Comparison of ENCODE assay signal across 22 mouse cellular contexts in the genomic region with DNA sequence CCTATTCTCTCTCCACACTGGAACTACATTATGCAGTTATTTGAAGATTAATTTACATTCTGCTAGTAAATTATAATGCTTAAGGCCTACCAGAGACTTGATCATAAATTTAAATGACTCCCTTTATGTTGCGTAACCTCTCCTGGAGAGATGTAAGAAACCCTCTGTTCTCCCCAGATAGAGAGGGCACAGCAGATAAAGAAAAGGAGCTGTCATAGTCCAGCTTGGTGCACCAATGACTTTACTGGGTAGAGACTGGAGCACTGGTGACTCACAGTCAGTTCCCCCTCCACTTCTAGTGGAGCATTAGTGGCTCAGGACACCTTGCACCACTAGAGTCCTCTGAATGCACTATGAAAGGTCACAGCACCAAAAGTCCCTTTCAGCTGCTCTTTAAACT. TPM values are rescaled to one million over a fixed set of nuclear protein-coding genes. Genes with fewer than 3 reads are reported as not detected.
DNase-seq lines count a peak whose midpoint lies in the region; ATAC-seq and TF ChIP-seq lines count a peak whose summit lies in the region.
"Had no signal": no experiment of that assay in that cellular context is flagged by ENCODE, and none has a peak within 500 bp of the region (broad histone marks: within the 10 kb centered on the region; RNA-seq: fewer than 3 reads in every experiment).

No protein-coding gene starts in this region.

- ATAC-seq in intestine, embryonic 16.5 days, result peak; percentile 50; the same call in 1 of the 2 replicates
- ATAC-seq in intestine, embryonic 15.5 days, result no peak
- peak; percentile 82 for ATAC-seq in erythroblast, adult 5-6 weeks (replicated peaks; ENCODE audit: low FRiP score, poor library complexity, severe bottlenecking)
- ATAC-seq in liver, embryonic 15.5 days (ENCODE audit: insufficient read depth), result peak; percentile 85
- peak; percentile 43; the same call in 1 of the 2 replicates for ATAC-seq in monocyte, adult 5-6 weeks (replicated peaks; ENCODE audit: insufficient number of reproducible peaks, low FRiP score, low TSS enrichment, poor library complexity, severe bottlenecking)
- ATAC-seq: forebrain, postnatal 0 days; inflammation-experienced regulatory T-cells, adult 6 months; midbrain, embryonic 16.5 days had no signal

- H3K4me2 ChIP-seq in intestine, embryonic 16.5 days (ENCODE audit: low read depth, low read length), result no peak overlapping the region
- no peak overlapping the region for H3K4me2 ChIP-seq in intestine, embryonic 15.5 days (replicated peaks)
- H3K4me2 ChIP-seq in liver, embryonic 15.5 days, result no peak overlapping the region
- H3K4me2 ChIP-seq: kidney, embryonic 15.5 days had no signal

- H3K4me3 ChIP-seq in intestine, embryonic 16.5 days (ENCODE audit: low read length), result no peak overlapping the region
- no peak overlapping the region for H3K4me3 ChIP-seq in intestine, embryonic 15.5 days (replicated peaks)
- no peak overlapping the region for H3K4me3 ChIP-seq in liver, embryonic 15.5 days (replicated peaks)
- H3K4me3 ChIP-seq in lung, adult 2 months (replicated peaks; ENCODE audit: extremely low read depth, low read depth, low read length), result no peak overlapping the region
- H3K4me3 ChIP-seq: kidney, embryonic 15.5 days had no signal

- no peak for TF ChIP-seq CTCF in lung, adult 2 months (IDR thresholded peaks at IDR 0.05; ENCODE audit: insufficient read depth, low read length)

- 83% methylated on average over 1 of the region's 1 CpGs for WGBS in intestine, embryonic 16.5 days
- WGBS in intestine, embryonic 15.5 days, result 84% methylated on average over 1 of the region's 1 CpGs
- 42% methylated on average over 1 of the region's 1 CpGs for WGBS in liver, embryonic 15.5 days (ENCODE audit: insufficient replicate concordance)
- 98% methylated on average over 1 of the region's 1 CpGs for WGBS in lung, adult 2 months

- intact Hi-C loops in heart, postnatal 14 days (cut with DNase I), result no loop called here

- H3K27ac ChIP-seq in intestine, embryonic 16.5 days (ENCODE audit: low read length), result no peak overlapping the region
- H3K27ac ChIP-seq in intestine, embryonic 15.5 days, result no peak overlapping the region
- H3K27ac ChIP-seq in liver, embryonic 15.5 days (replicated peaks), result no peak overlapping the region
- H3K27ac ChIP-seq: kidney, embryonic 15.5 days had no signal

- H3K27me3 ChIP-seq in intestine, embryonic 16.5 days (replicated peaks; ENCODE audit: control insufficient read depth, insufficient read depth, low read length), result no peaks in the 10 kb centered on the region
- no peaks in the 10 kb centered on the region for H3K27me3 ChIP-seq in intestine, embryonic 15.5 days (replicated peaks)
- no peaks in the 10 kb centered on the region for H3K27me3 ChIP-seq in liver, embryonic 15.5 days
- H3K27me3 ChIP-seq: CH12.LX; kidney, embryonic 15.5 days had no signal

- no peak for DNase-seq in heart, postnatal 14 days
- DNase-seq in lung, adult 2 months, result no peak
- DNase-seq in kidney, postnatal 10 days, result no peak
- DNase-seq: adrenal gland, postnatal 14 days; cerebellum, postnatal 25 days; forebrain, postnatal 0 days; left cerebral cortex, postnatal 4 days; lung, adult 18-20 months; thymus, postnatal 14 days had no signal

- no peaks in the 10 kb centered on the region for H3K4me1 ChIP-seq in intestine, embryonic 16.5 days (ENCODE audit: control insufficient read depth, insufficient read depth, low read length)
- no peaks in the 10 kb centered on the region for H3K4me1 ChIP-seq in intestine, embryonic 15.5 days (replicated peaks)
- no peaks in the 10 kb centered on the region; the same call in 1 of the 2 replicates for H3K4me1 ChIP-seq in liver, embryonic 15.5 days (replicated peaks)
- no peaks in the 10 kb centered on the region for H3K4me1 ChIP-seq in lung, adult 2 months (ENCODE audit: control insufficient read depth, insufficient read depth, low read length)
- H3K4me1 ChIP-seq: kidney, embryonic 15.5 days had no signal

- H3K36me3 ChIP-seq in intestine, embryonic 16.5 days (ENCODE audit: control insufficient read depth, insufficient read depth, low read length), result no peaks in the 10 kb centered on the region
- no peaks in the 10 kb centered on the region for H3K36me3 ChIP-seq in intestine, embryonic 15.5 days
- no peaks in the 10 kb centered on the region for H3K36me3 ChIP-seq in liver, embryonic 15.5 days (replicated peaks)
- H3K36me3 ChIP-seq: kidney, embryonic 15.5 days had no signal

- H3K9ac ChIP-seq in intestine, embryonic 16.5 days (ENCODE audit: low read depth, low read length), result no peak overlapping the region
- no peak overlapping the region for H3K9ac ChIP-seq in intestine, embryonic 15.5 days
- H3K9ac ChIP-seq in liver, embryonic 15.5 days, result no peak overlapping the region
- H3K9ac ChIP-seq: forebrain, postnatal 0 days; kidney, embryonic 15.5 days had no signal

- H3K9me3 ChIP-seq in intestine, embryonic 16.5 days (ENCODE audit: control insufficient read depth, low read length), result no peaks in the 10 kb centered on the region
- H3K9me3 ChIP-seq in intestine, embryonic 15.5 days, result no peaks in the 10 kb centered on the region
- H3K9me3 ChIP-seq in liver, embryonic 15.5 days (replicated peaks), result no peaks in the 10 kb centered on the region
- H3K9me3 ChIP-seq: kidney, embryonic 15.5 days had no signal

- TF ChIP-seq POLR2A in lung, adult 2 months (IDR thresholded peaks at IDR 0.05; ENCODE audit: borderline replicate concordance, extremely low read depth, low read depth, low read length), result no peak

RNA-seq across cellular contexts. Expression of a gene that starts 27.1 kb away (rescaled TPM):
- not detected in 2 replicates for polyA plus RNA-seq in intestine, embryonic 16.5 days (2015; fragmentation: Nextera tagmentation; extraction: Ambion mirVana)
- polyA plus RNA-seq in intestine, embryonic 15.5 days (2015; fragmentation: Nextera tagmentation; extraction: Ambion mirVana), result not detected in 2 replicates
- not detected in 2 replicates for total RNA-seq in erythroblast, adult 5-6 weeks (2015; ENCODE audit: low replicate concordance)
- total RNA-seq in erythroblast, adult 5-6 weeks (2017; ENCODE audit: low replicate concordance), result not detected in 2 replicates
- polyA plus RNA-seq in liver, embryonic 15.5 days (2015; fragmentation: Nextera tagmentation; extraction: Ambion mirVana), result not detected in 2 replicates
- total RNA-seq in monocyte, adult 5-6 weeks (2017), result 1.1 to 1.9 TPM (median 1.7 TPM) in 3 replicates
- under 1 TPM; 0.07 to 0.14 TPM for total RNA-seq in heart, postnatal 14 days (2021)
- 0.14 and 0.20 TPM in 2 replicates for polyA plus RNA-seq in lung, adult 2 months (2012; rRNA removed)
- total RNA-seq: adrenal gland, postnatal 14 days; CH12.LX had no signal
- polyA plus RNA-seq: embryonic facial prominence, embryonic 11.5 days; forebrain, postnatal 0 days; heart, embryonic 16.5 days; hindbrain, embryonic 11.5 days; inflammation-experienced regulatory T-cells, adult 6 months; kidney, embryonic 15.5 days; midbrain, embryonic 16.5 days; stomach, embryonic 16.5 days had no signal

RNA-seq across cellular contexts. Expression of a gene that starts 31.4 kb away (rescaled TPM):
- 4.5 and 4.9 TPM in 2 replicates for polyA plus RNA-seq in intestine, embryonic 16.5 days (2015; fragmentation: Nextera tagmentation; extraction: Ambion mirVana)
- 6.8 and 8.3 TPM in 2 replicates for polyA plus RNA-seq in intestine, embryonic 15.5 days (2015; fragmentation: Nextera tagmentation; extraction: Ambion mirVana)
- total RNA-seq in erythroblast, adult 5-6 weeks (2015; ENCODE audit: low replicate concordance), result 1.9 and 4.6 TPM in 2 replicates
- total RNA-seq in erythroblast, adult 5-6 weeks (2017; ENCODE audit: low replicate concordance), result 0.43 and 2.1 TPM in 2 replicates
- polyA plus RNA-seq in liver, embryonic 15.5 days (2015; fragmentation: Nextera tagmentation; extraction: Ambion mirVana), result 2.0 and 2.2 TPM in 2 replicates
- total RNA-seq in monocyte, adult 5-6 weeks (2017), result 19.0 to 29.0 TPM (median 24.3 TPM) in 3 replicates
- total RNA-seq in heart, postnatal 14 days (2021), result 1 to 10 TPM; 4.1 to 4.3 TPM
- polyA plus RNA-seq in lung, adult 2 months (2012; rRNA removed), result 4.1 and 5.1 TPM in 2 replicates
- total RNA-seq: CH12.LX had no signal
